Mouse (Mus musculus) megakaryocyte, adult 5-6 weeks (primary cell): ENCODE results near the gene Pyroxd2. TPM values are rescaled to one million over a fixed set of nuclear protein-coding genes. Genes with fewer than 3 reads are reported as not detected.

ENCODE experiments used
- ATAC-seq: 2 replicates; pipeline ENCODE4 v1.8.0; 2016; ENCODE audit warnings: mild to moderate bottlenecking, inconsistent platforms; ENCODE audit not compliant: poor library complexity, severe bottlenecking
- total RNA-seq, 2 experiments: library from RNA; stranded (forward) in 1 of 2; stranded (reverse) in 1 of 2; fragments of 153-499, 151-499 nt in 1 of 2; fragments of 221-1000, 200-1000 nt in 1 of 2; gene quantifications; 2 replicates each; pipeline versions ENCODE4 v1.2.3 to v1.2.4; 2015 to 2017

Pyroxd2 gene
- total RNA-seq (2015) (0.98 and 1.5 TPM in 2 replicates), total RNA-seq (2017) (0.40 and 2.0 TPM in 2 replicates)

GRCm38 (mm10) chr19:42752363-42752931, at the start of gene Pyroxd2:
Gene Pyroxd2 (minus strand): TSS chr19:42752775.
- ATAC-seq = peak; percentile 80

- ATAC-seq = no peak
Observed at GRCm38 (mm10) chr19:42797866-42798265, 45.3 kb upstream of the Pyroxd2 start.

GRCm38 (mm10) chr19:42795801-42796200, 43.2 kb upstream of the Pyroxd2 start:
- ATAC-seq = no peak

DNA sequence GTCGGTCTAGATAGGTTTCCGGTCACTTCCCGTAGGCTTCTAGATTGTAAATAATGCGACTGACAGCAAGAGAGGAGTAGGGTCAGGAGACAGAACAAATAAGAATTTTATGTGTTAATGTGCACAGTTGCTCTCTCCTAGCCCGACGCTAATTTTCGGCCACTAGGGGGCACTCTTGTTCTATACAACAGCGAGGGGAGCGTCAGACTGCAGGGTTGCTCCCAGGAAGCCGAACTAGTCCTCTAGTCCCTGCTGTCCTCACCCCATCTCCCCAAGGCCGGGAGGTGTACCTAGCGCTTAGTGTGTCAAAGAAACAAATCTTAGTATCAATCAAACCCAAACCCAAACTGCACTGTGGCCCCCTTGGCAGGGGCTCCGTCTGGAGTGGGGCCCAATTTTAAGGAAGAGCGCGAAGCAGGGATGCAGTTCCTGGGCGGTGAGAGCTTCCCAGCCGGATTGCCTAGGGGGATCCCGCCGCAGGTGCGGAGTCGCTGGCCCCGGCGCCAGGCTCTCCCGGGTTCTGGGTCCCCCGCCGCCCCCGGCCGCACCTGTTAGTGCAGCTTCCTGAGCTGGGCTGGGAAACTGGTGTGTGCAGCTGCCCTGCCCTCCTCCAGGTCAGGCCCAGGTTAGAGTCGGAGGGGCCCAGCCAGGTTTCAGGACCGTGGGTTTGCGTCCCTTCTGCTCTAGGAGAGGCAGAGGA, 42.5 kb upstream of the Pyroxd2 start:
- ATAC-seq = peak; percentile 96

DNA sequence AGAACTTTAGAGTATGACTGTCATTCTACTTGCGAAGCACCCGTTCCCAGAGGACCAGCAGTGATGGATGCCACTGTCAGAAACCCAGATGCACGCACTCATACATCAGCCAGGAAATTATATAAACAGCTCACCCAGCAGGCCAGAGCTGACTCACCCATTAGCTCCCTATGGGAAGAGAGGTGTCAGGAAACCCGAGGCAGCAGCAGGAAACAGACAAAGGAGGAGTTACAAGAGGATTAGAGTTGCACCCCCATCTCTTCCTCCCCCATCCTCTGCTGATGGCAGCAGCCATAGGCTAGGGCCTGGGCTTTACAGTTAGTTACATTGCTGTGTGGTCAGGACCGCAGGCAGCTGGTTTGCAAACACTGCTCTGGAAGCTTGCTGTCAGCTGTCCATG, 35.7 kb upstream of the Pyroxd2 start:
- no peak for ATAC-seq

GRCm38 (mm10) chr19:42785562-42786220, 33.1 kb upstream of the Pyroxd2 start:
- no peak for ATAC-seq

DNA sequence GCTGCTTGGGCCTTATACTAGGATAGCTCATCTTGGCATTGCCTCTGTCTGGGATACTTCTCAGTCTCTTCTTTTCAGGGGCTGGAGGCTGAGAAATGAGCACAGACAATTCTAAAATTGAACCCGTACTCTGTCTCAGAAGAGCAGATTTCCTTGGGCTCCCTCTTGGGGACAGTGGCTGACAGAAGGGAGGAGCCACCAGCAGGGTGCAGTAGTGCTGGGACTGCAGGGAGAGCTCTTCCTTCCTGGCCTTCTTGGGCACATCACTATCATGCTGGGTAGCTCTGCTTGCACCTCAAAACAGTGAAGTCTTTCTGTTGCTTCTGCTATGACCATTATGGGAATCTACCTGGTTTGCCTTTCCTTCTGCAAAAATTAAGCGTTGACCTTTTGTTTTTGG, 32.6 kb upstream of the Pyroxd2 start:
- no peak for ATAC-seq

- peak; percentile 26 for ATAC-seq
Observed at GRCm38 (mm10) chr19:42780156-42780538, 27.6 kb upstream of the Pyroxd2 start.

- peak; percentile 93 for ATAC-seq
Observed at GRCm38 (mm10) chr19:42779531-42780155, 27.1 kb upstream of the Pyroxd2 start, which contains the start of gene Hps1. Gene Hps1 (minus strand): TSS chr19:42779978.

DNA sequence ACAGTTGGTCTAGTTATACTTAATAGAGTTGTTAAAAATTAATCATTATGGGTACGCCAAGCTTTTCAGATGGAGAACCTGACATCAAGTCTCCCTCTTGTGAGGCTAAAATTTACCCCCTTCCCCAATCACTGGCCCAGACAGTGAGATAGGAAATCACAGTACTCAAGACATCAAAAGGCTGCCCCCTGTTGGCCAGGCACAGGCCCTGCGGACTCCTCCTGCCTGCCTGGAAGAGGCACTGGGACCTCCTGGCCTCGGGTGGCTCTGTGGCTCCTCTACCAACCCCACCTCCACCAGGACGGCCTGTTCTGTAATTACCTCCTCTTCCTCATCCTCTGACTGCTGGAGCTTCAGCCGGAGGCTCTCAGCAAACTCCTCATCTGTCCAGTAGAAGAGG, 25.2 kb upstream of the Pyroxd2 start:
- no peak for ATAC-seq

GRCm38 (mm10) chr19:42776813-42777212, 24.2 kb upstream of the Pyroxd2 start:
- ATAC-seq = no peak

- ATAC-seq = no peak
Observed at GRCm38 (mm10) chr19:42770141-42770872, 17.7 kb upstream of the Pyroxd2 start.

- no peak for ATAC-seq
Observed at GRCm38 (mm10) chr19:42769648-42770047, 17.1 kb upstream of the Pyroxd2 start.

GRCm38 (mm10) chr19:42767361-42767760, 14.8 kb upstream of the Pyroxd2 start:
- no peak for ATAC-seq

DNA sequence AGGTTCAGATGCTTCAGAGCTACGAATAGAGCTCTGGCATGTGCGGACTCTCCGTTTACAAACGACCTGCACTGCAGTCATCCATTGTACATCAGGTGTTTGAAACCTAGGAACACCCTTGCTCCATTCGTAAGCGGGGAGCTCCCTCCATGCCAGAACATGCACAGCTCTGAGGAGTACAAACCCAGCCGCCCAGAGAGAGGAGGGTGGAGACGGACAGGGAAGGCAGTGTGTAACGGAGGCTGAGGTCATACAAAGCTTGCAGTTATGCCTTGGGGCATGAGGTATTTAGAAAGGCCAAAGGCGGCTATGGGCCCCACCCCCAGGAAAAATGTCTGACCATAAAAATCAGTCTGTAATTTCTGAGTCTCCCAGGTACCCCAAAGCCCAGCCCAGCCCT, 11.8 kb upstream of the Pyroxd2 start:
- ATAC-seq = no peak

DNA sequence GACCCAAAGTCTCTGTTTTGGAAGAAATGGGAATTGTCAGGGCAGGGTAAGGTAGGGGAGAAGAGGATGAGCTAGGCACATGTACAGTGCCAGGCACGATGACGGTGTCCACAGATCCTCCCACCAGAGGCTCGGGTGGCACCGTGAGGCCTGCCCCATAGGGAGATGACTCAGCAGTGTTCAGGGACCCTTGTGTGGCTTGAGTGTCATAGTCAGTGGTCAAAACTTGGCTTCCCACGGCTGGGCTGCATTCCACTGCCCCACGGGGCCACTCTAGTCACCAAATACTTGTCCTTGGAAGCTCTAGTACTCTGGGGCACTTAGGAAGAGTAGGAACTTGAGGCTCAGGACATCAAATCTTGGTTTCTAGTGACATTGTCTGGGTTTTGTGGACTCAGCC, 4.1 kb upstream of the Pyroxd2 start:
- no peak for ATAC-seq

- ATAC-seq = no peak
Observed at GRCm38 (mm10) chr19:42755148-42755870, 2.7 kb upstream of the Pyroxd2 start.

GRCm38 (mm10) chr19:42753141-42753917, 754 bp upstream of the Pyroxd2 start:
- peak; percentile 71 for ATAC-seq

- ATAC-seq = no peak
Observed at GRCm38 (mm10) chr19:42750196-42750595, 2.4 kb downstream of the Pyroxd2 start.
